Mouse (Mus musculus) gastrocnemius, adult 18-20 months (tissue): ENCODE measurements around the gene 4930535I16Rik. TPM values are rescaled to one million over a fixed set of nuclear protein-coding genes. Genes with fewer than 3 reads are reported as not detected.

Experiments
- DNase-seq: peaks from one replicate; pipeline ENCODE4 v3.0.0; 2021; ENCODE audit warnings: low spot score
- total RNA-seq, 2 experiments: library from RNA; stranded (reverse); gene quantifications; 2 replicates each; pipeline ENCODE4 v1.2.3; 2021

4930535I16Rik gene
- total RNA-seq, 2 experiments from 2014 or later: not detected

- DNase-seq: no peak
Observed at GRCm38 (mm10) chr4:123905126-123905668, 12.6 kb downstream of the 4930535I16Rik start.

- DNase-seq: peak; percentile 99
Observed at GRCm38 (mm10) chr4:123904333-123905125, 13.3 kb downstream of the 4930535I16Rik start, which contains the start of gene Mycbp. Gene Mycbp (plus strand): TSS chr4:123904832.

- DNase-seq: no peak
Observed at GRCm38 (mm10) chr4:123903432-123903831, 14.4 kb downstream of the 4930535I16Rik start.

- peak; percentile 15 for DNase-seq
Observed at GRCm38 (mm10) chr4:123898696-123899095, 19.1 kb downstream of the 4930535I16Rik start.

- no peak for DNase-seq
Observed at GRCm38 (mm10) chr4:123894295-123894694, 23.5 kb downstream of the 4930535I16Rik start.

- no peak for DNase-seq
Observed at GRCm38 (mm10) chr4:123893726-123894125, 24.1 kb downstream of the 4930535I16Rik start.

Other genes with a start within 250 kb of the 4930535I16Rik start
- 10 to 100 TPM; 49.0 to 55.4 TPM for gene Macf1, start 233.7 kb downstream of the 4930535I16Rik start, total RNA-seq
- gene Ndufs5, start 199.8 kb downstream of the 4930535I16Rik start, total RNA-seq: 100 to 1,000 TPM; 270 to 291 TPM
- 10 to 100 TPM; 22.0 to 23.3 TPM for gene Akirin1, start 167.7 kb downstream of the 4930535I16Rik start, total RNA-seq
- not detected for gene Rhbdl2, start 130.1 kb downstream of the 4930535I16Rik start, total RNA-seq
- gene 4933427I04Rik, start 58.3 kb downstream of the 4930535I16Rik start, total RNA-seq: not detected
- gene Mycbp, start 13.2 kb downstream of the 4930535I16Rik start, total RNA-seq: 10 to 100 TPM; 17.9 to 19.5 TPM
- gene Rragc, start 576 bp downstream of the 4930535I16Rik start, total RNA-seq: 10 to 100 TPM; 18.7 to 23.1 TPM